Mouse (Mus musculus) mature B cell (primary cell): Measurements from ENCODE around the gene Praf2.
"Not testable (repeated sequence)": the region's sequence is repeated elsewhere in the genome, so short reads cannot be mapped to it uniquely, and the experiment has no call there.

Experiments used
- in situ Hi-C: fragments of 300-500 bp; cut with MboI; formaldehyde crosslinking; loops from 2 replicates; pipeline ENCODE4 v1.14.3; 2019

Gene Praf2

GRCm38 (mm10) chrX:7739336-7740081 is 11.3 kb downstream of the Praf2 start:
- in situ Hi-C loops = no loop called here

DNA sequence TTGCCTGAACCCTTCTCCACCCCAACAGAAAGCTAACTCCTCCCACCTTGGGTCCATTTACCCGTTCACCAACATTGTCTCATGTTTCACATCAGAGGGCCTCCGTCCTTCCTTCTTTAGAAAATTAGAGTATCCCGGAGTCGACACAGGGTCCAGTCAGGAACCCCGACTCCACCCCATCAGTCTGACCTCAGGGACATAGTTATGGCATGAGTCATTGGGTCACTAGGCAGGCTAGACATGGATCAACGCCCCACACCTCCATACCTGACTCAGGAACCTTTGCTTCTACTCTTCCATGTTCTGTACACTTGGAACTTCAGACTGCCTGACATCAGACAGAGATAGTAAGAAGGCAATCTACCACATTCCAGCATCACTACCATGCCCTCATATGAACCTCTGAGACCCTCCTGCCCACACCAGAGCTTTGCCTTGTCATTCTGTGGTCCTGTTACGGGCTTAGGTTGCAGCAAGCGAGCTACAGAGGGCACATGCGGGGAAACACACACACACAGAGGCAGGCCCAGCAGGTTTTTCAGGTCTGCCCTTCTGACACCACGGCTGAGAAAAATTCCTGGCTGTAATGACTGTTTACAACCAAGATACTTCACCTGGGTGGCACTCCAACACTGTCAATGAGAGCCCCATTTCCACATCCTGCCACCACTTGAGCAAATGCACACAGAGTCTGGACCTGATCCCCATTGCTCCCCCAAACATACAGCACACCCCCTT is 12.0 kb downstream of the Praf2 start:
- in situ Hi-C loops = no loop called here

DNA sequence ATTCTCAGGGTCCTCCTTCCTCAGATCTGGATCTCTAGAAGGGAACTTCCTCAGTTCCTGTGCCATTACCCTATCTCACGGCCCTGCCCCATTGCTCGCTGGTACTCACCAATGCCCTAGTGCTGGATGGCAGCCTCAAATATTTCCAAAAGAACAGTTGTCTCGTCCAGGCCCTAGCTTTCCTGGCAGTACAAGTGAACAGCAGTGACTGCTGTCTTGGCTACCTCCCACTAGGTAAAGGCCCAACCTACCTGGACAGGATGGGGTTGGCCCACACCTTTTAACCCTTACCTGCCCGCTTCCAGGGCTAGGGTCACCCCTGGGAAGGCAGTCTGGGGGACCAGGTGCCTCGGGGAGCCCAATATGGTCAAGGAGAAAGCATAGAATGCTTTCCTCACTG is 12.9 kb downstream of the Praf2 start:
- in situ Hi-C loops = no loop called here

- in situ Hi-C loops = no loop called here
Observed at GRCm38 (mm10) chrX:7743470-7743869, 15.2 kb downstream of the Praf2 start.

- in situ Hi-C loops = no loop called here
Observed at GRCm38 (mm10) chrX:7744940-7745339, 16.7 kb downstream of the Praf2 start.

DNA sequence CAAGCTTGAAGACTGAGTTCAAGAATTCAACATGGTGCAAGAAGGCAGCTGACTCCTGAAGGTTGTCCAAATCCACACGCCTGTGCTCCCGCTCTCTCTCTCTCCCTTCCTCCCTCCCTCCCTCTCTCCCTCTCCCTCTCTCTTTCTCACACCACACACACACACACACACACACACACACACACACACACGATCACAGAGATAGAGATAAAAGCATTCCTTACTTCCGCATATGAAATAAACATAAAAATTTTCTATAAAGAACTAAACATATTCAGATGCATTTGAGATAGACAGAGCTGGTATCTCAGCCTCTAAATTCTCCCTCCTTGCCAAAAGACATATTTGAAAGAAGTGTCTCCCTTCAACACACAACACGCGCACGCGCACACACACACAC is 17.2 kb downstream of the Praf2 start:
- in situ Hi-C loops = no loop called here

DNA sequence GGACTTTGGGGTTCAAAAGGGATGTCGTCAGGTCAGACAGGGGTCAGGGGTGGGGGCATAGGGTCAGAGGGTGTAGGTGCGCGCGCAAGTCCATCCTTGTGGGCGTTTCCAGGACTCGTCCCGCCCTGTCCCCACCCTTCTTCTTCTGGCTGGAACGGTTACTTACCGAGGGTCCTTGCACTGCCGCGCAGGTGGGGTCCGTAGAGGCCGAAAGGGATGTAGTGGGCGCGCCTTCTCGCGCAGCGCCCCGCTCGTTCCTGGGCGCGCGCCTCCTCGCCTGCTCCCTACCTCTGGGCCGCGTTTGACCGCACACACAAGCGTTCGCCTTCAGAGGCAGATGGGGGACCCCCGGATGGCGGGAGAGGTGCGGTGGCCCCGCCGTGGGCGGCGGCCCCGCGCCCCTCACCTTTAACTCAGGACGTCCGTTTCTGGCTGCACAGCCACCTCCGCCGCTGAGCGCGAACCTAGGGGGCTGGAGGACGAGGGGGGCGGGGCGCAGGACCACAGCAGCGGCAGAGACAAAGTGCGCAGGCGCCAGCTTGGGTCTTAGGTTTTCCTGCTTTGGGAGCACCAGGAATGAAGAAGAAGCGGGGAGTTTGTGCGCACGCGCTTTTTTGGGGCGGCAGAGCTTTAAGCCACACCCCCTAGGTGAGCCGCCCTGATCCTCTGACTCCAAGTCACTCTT is 22.3 kb downstream of the Praf2 start, which contains the start of gene Ccdc120:
Gene Ccdc120, minus strand, starts transcription at position 474 of the 685 bp plus-strand sequence.
- in situ Hi-C loops = no loop called here

GRCm38 (mm10) chrX:7753627-7754026 is 25.4 kb downstream of the Praf2 start:
- in situ Hi-C loops = not testable (repeated sequence)

DNA sequence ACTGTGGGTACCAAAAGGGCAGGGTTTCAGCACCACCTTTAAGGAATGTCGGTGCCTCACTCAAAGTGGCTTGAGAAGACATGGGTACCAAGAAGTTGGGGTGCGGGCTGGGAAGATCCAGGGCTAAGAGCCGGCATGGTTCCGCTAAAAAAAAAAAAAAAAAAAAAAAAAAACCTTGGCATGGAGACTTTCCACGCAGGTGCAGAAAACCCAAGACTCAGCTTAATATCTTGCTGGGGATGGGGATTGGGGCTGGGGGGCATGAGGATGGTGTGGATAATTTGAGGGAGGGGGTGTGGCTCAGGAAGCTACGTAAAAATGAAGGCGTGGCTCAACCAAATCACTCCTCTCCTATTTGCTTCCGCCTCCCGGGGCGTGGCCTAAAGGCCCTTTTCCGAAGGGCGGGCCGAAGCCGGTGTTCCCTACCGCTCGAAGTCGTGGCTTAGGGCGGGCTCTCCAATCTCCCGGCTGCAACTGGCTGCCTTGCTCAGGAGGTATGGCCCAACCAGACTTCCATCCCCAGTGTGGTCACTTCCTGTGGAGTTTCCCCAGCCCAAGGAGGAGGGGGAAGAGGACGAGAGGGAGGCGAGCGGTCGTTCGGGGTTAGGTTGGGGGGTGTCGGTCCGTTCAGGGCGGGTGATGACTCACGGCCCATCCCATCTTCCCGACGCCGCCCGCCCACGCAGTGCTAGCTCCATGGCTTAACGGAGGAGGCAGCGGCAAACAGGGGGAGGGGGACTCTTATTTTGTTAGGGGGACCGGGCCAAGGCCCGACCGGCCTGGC is 34.1 kb downstream of the Praf2 start, which contains the start of gene Tfe3:
Gene Tfe3, plus strand, starts transcription at position 424 of the 784 bp plus-strand sequence.
- in situ Hi-C loops = no loop called here

DNA sequence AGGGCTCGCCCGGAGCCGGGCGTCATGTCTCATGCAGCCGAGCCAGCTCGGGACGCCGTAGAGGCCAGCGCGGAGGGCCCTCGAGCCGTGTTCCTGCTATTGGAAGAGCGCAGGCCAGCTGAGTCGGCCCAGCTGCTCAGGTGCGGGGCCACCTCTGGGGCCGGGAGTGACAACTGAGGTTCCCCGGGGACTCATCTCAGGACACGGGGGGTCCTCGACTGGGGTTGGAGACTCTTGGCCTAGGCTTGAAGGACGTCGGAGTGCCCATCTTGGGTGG is 34.6 kb downstream of the Praf2 start:
- in situ Hi-C loops = no loop called here

DNA sequence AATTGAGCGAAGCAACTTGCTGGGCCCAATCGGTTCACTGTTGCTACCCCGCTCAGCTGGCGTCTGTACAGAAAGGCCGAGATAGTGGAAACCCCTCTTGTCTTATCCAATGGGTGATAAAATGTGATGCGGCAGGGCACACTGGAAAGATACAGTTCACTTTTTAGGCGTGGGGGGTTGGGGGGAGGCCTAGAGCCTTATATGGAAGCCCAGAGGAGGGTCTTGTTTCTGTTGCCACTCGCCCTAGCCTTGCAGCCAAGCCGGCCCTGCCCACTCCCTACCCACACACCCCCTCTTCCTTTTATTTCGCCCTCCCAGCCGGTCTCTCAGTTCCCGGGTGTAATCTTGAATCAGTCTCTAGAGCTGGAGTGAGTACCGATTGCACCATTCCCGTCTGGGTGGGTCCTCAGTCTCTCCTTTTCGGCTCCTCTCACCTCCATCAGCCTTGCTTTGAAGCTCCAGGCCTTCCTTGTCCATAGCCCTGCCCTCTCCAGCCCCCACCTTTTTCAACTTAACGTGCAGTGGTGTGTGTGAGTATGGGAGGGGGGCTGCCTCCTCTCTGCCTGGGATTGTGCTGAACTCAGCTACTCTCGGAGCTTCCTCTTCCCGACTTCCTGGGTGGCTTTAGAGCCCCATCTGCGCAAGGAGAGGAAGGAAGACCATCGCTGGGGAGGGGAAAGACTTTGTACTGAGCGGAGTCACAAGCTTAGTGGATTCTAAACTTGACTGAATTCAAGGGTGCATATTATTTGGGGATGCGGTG is 35.6 kb downstream of the Praf2 start:
- in situ Hi-C loops = no loop called here

DNA sequence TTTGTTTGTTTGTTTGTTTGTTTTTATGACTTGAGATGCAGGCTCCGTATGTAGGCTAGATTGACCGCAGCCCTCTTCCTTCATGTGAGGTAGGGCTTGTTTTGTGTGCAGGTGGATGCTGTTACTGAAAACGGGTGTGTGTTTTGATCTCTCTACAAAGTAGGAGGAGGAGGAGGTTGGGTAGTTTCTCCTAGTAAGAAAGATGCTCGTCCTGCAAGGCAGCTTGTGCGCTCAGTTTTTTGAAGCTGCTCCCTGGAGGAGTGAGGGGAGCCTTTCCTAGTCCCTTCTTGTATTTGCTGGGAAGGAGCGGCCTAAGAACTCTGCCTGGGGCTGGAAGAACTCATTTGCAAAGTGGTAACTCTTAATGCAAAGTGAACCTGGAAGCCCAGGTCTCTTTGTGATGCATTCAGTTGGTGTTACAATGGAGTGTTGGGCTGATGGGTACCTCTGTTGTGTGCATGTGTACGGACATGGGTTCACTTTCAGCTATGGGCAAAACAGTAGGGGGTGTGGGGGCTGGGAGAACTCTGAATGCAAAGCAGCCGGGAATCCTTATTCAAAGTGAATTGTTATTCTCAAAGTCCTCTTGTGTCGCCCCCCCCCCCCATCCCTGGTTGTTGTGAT is 36.5 kb downstream of the Praf2 start:
- in situ Hi-C loops = no loop called here

DNA sequence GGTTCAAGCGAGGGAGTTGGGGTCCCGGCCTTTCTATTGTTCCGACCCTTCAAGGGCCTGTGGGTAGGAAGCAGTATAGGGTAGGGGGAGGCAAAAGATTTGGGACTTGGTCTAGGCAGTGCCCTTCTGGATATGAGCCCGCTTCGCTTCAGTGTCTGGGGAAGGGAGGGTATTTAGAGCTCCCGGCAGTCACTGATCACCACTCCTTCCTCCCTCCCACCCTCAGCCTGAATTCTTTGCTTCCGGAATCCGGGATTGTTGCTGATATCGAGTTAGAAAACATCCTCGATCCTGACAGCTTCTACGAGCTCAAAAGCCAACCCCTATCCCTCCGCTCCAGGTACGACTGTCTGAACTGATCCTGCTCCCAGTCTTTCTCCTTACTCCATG is 37.0 kb downstream of the Praf2 start:
- in situ Hi-C loops = no loop called here

DNA sequence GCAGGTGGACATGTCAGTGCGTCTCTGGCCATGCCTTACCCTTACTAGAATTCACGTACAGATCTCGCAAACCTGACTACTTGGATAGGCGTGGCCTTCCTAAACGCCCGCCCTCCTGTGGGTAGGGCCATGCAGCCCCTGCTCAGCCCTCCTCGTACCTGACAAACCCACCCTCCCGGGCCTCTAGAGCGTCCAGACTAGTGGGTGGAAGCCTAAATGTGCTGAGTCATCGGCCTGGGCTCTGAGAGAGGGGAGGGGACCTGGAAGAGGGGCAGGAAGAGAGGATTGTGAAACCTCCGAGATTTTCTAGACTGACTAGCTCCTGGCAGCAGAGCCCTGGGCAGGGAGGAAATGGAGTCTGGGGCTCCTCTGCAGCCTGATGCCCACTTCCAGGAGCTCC is 37.5 kb downstream of the Praf2 start:
- in situ Hi-C loops = no loop called here

GRCm38 (mm10) chrX:7769302-7770017 is 41.2 kb downstream of the Praf2 start:
- in situ Hi-C loops = no loop called here

DNA sequence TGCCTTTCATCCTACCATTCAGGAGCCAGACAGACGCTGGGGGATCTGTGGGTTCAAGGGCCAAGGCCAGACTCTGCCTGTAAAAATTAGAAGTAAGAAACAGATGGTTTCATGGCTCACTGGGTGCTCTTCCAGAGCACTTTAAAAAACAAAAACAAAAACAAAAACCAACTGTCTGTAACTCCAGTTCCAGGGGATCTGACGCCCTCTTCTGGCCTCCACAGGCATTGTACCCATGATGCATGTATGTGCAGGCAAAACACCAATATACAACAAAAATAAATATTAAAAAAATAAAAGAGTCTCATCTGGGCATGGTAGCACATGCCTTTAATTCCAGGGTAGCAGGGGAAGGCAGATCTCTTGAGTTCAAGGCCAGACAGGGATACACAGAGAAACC is 44.5 kb downstream of the Praf2 start:
- in situ Hi-C loops = no loop called here

GRCm38 (mm10) chrX:7775501-7776205 is 47.4 kb downstream of the Praf2 start:
- in situ Hi-C loops = no loop called here

DNA sequence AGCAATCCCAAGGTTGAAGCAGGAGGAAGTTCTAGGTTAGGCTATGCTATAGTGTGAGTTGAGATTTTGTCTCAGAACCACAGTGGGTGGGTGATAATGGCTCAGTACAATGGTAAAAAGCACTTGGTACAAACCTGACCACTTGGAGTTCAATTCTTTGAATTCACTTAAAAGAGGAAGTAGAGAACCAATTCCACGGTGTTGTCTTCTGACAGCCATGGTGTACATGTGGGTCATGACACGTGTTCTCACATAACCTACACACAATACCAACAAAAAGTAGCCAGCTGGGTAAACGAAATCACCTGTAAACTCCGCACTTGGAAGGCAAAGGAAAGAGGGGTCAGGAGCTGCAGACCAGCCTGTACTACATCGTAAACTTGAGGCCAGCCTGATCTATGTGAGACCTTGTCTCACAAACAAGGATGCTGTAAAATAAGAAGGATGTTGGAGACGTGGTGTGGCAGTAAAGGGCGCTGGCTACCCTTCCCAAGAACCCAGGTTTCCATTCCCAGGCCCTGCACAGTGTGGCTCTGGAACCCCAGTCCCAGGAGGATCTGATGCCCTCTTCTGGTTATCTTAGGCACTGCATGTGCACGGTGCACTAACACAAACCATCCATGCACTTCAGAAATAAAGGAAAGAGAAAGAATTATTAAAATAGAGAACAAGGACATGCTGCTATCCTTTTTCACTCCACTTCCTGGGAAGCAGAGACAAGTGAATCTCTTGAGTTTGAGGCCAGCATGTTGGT is 48.3 kb downstream of the Praf2 start:
- in situ Hi-C loops = no loop called here
